Mouse (Mus musculus) sigmoid colon, adult 10 weeks (tissue): Measurements from ENCODE around the gene Vmn2r33. TPM values are rescaled to one million over a fixed set of nuclear protein-coding genes. Genes with fewer than 3 reads are reported as not detected.

Source experiments
- polyA plus RNA-seq: library from polyadenylated mRNA; stranded (reverse); fragments of 350-450 nt; fragmentation: Illumina TruSeq; extraction: RNeasy Lipid Tissue Mini Kit (QIAGEN cat#74804); gene quantifications from one replicate; pipeline ENCODE4 v1.2.3, GENCODE M21; 2014; ENCODE audit warnings: low read depth, low replicate concordance

Vmn2r33 gene
- polyA plus RNA-seq, result not detected

DNA sequence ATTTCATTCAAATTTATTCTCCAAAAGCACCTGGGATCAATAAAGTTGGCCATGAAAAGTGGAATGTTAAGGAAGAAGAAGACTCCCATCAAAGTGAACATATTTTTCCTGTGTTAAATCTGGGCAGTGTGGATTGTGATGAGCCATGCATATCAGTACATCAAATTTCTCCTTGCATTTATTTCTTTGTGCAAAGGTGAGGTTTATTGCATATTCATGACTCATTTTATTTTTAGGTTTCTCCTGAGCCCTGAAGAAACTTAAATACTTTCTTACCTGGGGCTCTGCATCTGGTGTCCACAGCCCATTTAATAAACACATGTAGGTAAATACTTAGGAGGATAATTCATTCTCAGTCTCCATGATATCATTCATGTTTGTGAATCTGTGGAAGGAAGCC lies at the start of gene Vmn2r33:
Gene Vmn2r33 (minus strand): TSS at position 101 of the 400 bp plus-strand sequence.

Other genes starting within 250 kb of the Vmn2r33 start
- gene Vmn2r30, start 229.2 kb downstream of the Vmn2r33 start, polyA plus RNA-seq, result not detected
- gene Gm45783, start 192.2 kb downstream of the Vmn2r33 start, polyA plus RNA-seq, result not detected
- not detected for gene Vmn2r31, start 167.1 kb downstream of the Vmn2r33 start, polyA plus RNA-seq
- not detected for gene Vmn2r32, start 86.8 kb downstream of the Vmn2r33 start, polyA plus RNA-seq
- gene Vmn2r34, start 122.7 kb upstream of the Vmn2r33 start, polyA plus RNA-seq, result not detected